Mouse (Mus musculus) brain, adult 2 months (tissue): ENCODE results near the gene Grip2.

ENCODE experiments used
- DNase-seq: peaks from one replicate; pipeline ENCODE4 v3.0.0; 2011; ENCODE audit warnings: low read depth, low spot score

Gene Grip2

GRCm38 (mm10) chr6:91827016-91827570 lies at the start of gene Grip2:
Gene Grip2, minus strand, starts transcription at chr6:91827250.
- peak; percentile 71 for DNase-seq

- DNase-seq: no peak
Observed at GRCm38 (mm10) chr6:91872781-91873180, 45.7 kb upstream of the Grip2 start.

GRCm38 (mm10) chr6:91868091-91868490 lies 41.0 kb upstream of the Grip2 start:
- DNase-seq: no peak

GRCm38 (mm10) chr6:91865601-91866000 lies 38.6 kb upstream of the Grip2 start:
- DNase-seq: peak; percentile 87

- no peak for DNase-seq
Observed at GRCm38 (mm10) chr6:91864595-91864994, 37.5 kb upstream of the Grip2 start.

GRCm38 (mm10) chr6:91862848-91863247 lies 35.8 kb upstream of the Grip2 start:
- DNase-seq: peak; percentile 20

- DNase-seq: no peak
Observed at GRCm38 (mm10) chr6:91858339-91858738, 31.3 kb upstream of the Grip2 start.

- peak; percentile 80 for DNase-seq
Observed at GRCm38 (mm10) chr6:91852550-91852949, 25.5 kb upstream of the Grip2 start.

GRCm38 (mm10) chr6:91843628-91844153 lies 16.6 kb upstream of the Grip2 start:
- DNase-seq: peak; percentile 53

GRCm38 (mm10) chr6:91842897-91843627 lies 16.0 kb upstream of the Grip2 start:
- DNase-seq: peak; percentile 49

GRCm38 (mm10) chr6:91839010-91839871 lies 12.2 kb upstream of the Grip2 start:
- peak; percentile 85 for DNase-seq

GRCm38 (mm10) chr6:91832863-91833440 lies 5.9 kb upstream of the Grip2 start:
- no peak for DNase-seq

- DNase-seq: no peak
Observed at GRCm38 (mm10) chr6:91827926-91828325, 876 bp upstream of the Grip2 start.

- DNase-seq: no peak
Observed at GRCm38 (mm10) chr6:91818271-91818670, 8.8 kb downstream of the Grip2 start.

- no peak for DNase-seq
Observed at GRCm38 (mm10) chr6:91815976-91816375, 11.1 kb downstream of the Grip2 start.

GRCm38 (mm10) chr6:91813611-91814010 lies 13.4 kb downstream of the Grip2 start:
- peak; percentile 67 for DNase-seq

GRCm38 (mm10) chr6:91810007-91810406 lies 17.0 kb downstream of the Grip2 start:
- no peak for DNase-seq

GRCm38 (mm10) chr6:91808022-91808421 lies 19.0 kb downstream of the Grip2 start:
- peak; percentile 42 for DNase-seq

GRCm38 (mm10) chr6:91807169-91807568 lies 19.9 kb downstream of the Grip2 start:
- peak; percentile 78 for DNase-seq

GRCm38 (mm10) chr6:91804177-91804576 lies 22.9 kb downstream of the Grip2 start:
- DNase-seq: peak; percentile 82

GRCm38 (mm10) chr6:91798496-91798895 lies 28.6 kb downstream of the Grip2 start:
- peak; percentile 89 for DNase-seq

GRCm38 (mm10) chr6:91796736-91797135 lies 30.3 kb downstream of the Grip2 start:
- no peak for DNase-seq
